In genomic region chr16:37686834-37687233, GRCm38 (mm10) we compare ENCODE assay signal across 15 mouse cellular contexts. TPM values are rescaled to one million over a fixed set of nuclear protein-coding genes. Genes with fewer than 3 reads are reported as not detected.
DNase-seq lines count a peak whose midpoint lies in the region; ATAC-seq and TF ChIP-seq lines count a peak whose summit lies in the region.
"Had no signal": no experiment of that assay in that cellular context is flagged by ENCODE, and none has a peak within 500 bp of the region (broad histone marks: within the 10 kb centered on the region; RNA-seq: fewer than 3 reads in every experiment).

No protein-coding gene starts in this region.

- no peaks in the 10 kb centered on the region for H3K79me2 ChIP-seq in heart, adult 2 months (replicated peaks; ENCODE audit: control insufficient read depth, insufficient read depth, low read length)

- no peaks in the 10 kb centered on the region for H3K9me3 ChIP-seq in heart, embryonic 13.5 days
- H3K9me3 ChIP-seq in ES-Bruce4 (replicated peaks; ENCODE audit: control insufficient read depth, insufficient read depth, low read length, poor library complexity, severe bottlenecking) (no peaks in the 10 kb centered on the region), G1E (replicated peaks) (no peaks in the 10 kb centered on the region)
- H3K9me3 ChIP-seq in limb, embryonic 10.5 days (replicated peaks), result no peaks in the 10 kb centered on the region
- H3K9me3 ChIP-seq in intestine, embryonic 16.5 days (ENCODE audit: control insufficient read depth, low read length), result no peaks in the 10 kb centered on the region
- H3K9me3 ChIP-seq: megakaryocyte, embryonic 14.5 days; neural tube, embryonic 12.5 days had no signal

- no peak for ATAC-seq in heart, embryonic 13.5 days (ENCODE audit: extremely low read depth, insufficient number of reproducible peaks, low FRiP score, low TSS enrichment)
- 0 out of 2 replicates have a peak, but pooled peaks have one; percentile 2 for ATAC-seq in G1E (ENCODE audit: extremely low read depth, insufficient number of reproducible peaks, low FRiP score, poor library complexity, severe bottlenecking)
- ATAC-seq in intestine, embryonic 16.5 days, result no peak

- H3K9ac ChIP-seq in heart, embryonic 13.5 days, result no peak overlapping the region
- no peak overlapping the region for H3K9ac ChIP-seq in heart, adult 2 months (ENCODE audit: low read depth, low read length)
- no peak overlapping the region for H3K9ac ChIP-seq in ES-Bruce4 (ENCODE audit: low read depth, poor library complexity, severe bottlenecking)
- H3K9ac ChIP-seq in intestine, embryonic 16.5 days (ENCODE audit: low read depth, low read length), result no peak overlapping the region
- H3K9ac ChIP-seq: neural tube, embryonic 12.5 days had no signal

- intact Hi-C loops in heart, adult 2 months (cut with DNase I), result loop anchor here (5.0 kb wide), 1 partner anchor 510 kb away; no protein-coding TSS in a partner anchor

- no peaks in the 10 kb centered on the region for H3K27me3 ChIP-seq in heart, embryonic 13.5 days (replicated peaks)
- no peaks in the 10 kb centered on the region for H3K27me3 ChIP-seq in heart, adult 2 months (ENCODE audit: control insufficient read depth, insufficient read depth, low read length)
- H3K27me3 ChIP-seq in ES-Bruce4 (ENCODE audit: control insufficient read depth, insufficient read depth, low read length, poor library complexity, severe bottlenecking) (no peaks in the 10 kb centered on the region), G1E (ENCODE audit: insufficient read depth, low read length) (peaks cover 9% of the 10 kb centered on the region)
- H3K27me3 ChIP-seq in limb, embryonic 10.5 days (ENCODE audit: low read depth, poor library complexity, severe bottlenecking), result no peaks in the 10 kb centered on the region
- H3K27me3 ChIP-seq in intestine, embryonic 16.5 days (replicated peaks; ENCODE audit: control insufficient read depth, insufficient read depth, low read length), result no peaks in the 10 kb centered on the region
- H3K27me3 ChIP-seq: CH12.LX; neural tube, embryonic 12.5 days had no signal

- H3K36me3 ChIP-seq in heart, embryonic 13.5 days, result no peaks in the 10 kb centered on the region
- H3K36me3 ChIP-seq in heart, adult 2 months (ENCODE audit: control insufficient read depth, insufficient read depth, low read length), result no peaks in the 10 kb centered on the region
- H3K36me3 ChIP-seq in ES-Bruce4 (ENCODE audit: control insufficient read depth, insufficient read depth, low read length, poor library complexity, severe bottlenecking), result no peaks in the 10 kb centered on the region
- H3K36me3 ChIP-seq in G1E (replicated peaks), result no peaks in the 10 kb centered on the region
- no peaks in the 10 kb centered on the region for H3K36me3 ChIP-seq in limb, embryonic 10.5 days
- no peaks in the 10 kb centered on the region for H3K36me3 ChIP-seq in intestine, embryonic 16.5 days (ENCODE audit: control insufficient read depth, insufficient read depth, low read length)
- H3K36me3 ChIP-seq: neural tube, embryonic 12.5 days had no signal

- peaks cover 89% of the 10 kb centered on the region for H3K4me1 ChIP-seq in heart, embryonic 13.5 days
- peaks cover 19% of the 10 kb centered on the region for H3K4me1 ChIP-seq in heart, adult 2 months (ENCODE audit: control insufficient read depth, insufficient read depth, low read length)
- H3K4me1 ChIP-seq in ES-Bruce4 (ENCODE audit: control insufficient read depth, insufficient read depth, low read length), result peaks cover 4% of the 10 kb centered on the region
- peaks cover 88% of the 10 kb centered on the region for H3K4me1 ChIP-seq in G1E (ENCODE audit: insufficient read depth, low read depth, low read length)
- H3K4me1 ChIP-seq in limb, embryonic 10.5 days, result peaks cover 48% of the 10 kb centered on the region
- H3K4me1 ChIP-seq in intestine, embryonic 16.5 days (ENCODE audit: control insufficient read depth, insufficient read depth, low read length), result peaks cover 14% of the 10 kb centered on the region; the same call in 1 of the 2 replicates

- TF ChIP-seq CTCF in heart, adult 2 months (IDR thresholded peaks at IDR 0.05), result no peak
- TF ChIP-seq CTCF in ES-Bruce4 (IDR thresholded peaks at IDR 0.05; ENCODE audit: low read depth, low read length), result no peak
- TF ChIP-seq CTCF in G1E (IDR thresholded peaks at IDR 0.05; ENCODE audit: low read depth, low read length), result no peak

- WGBS in heart, embryonic 13.5 days, result 38% methylated on average over 12 of the region's 12 CpGs
- WGBS in heart, adult 2 months, result 60% methylated on average over 12 of the region's 12 CpGs
- WGBS in limb, embryonic 10.5 days, result 87% methylated on average over 12 of the region's 12 CpGs
- WGBS in intestine, embryonic 16.5 days, result 71% methylated on average over 12 of the region's 12 CpGs

- no peak overlapping the region for H3K4me3 ChIP-seq in heart, embryonic 13.5 days
- no peak overlapping the region for H3K4me3 ChIP-seq in heart, adult 2 months
- 0 out of 2 replicates have a peak overlapping the region, but pooled peaks have one; percentile 2 for H3K4me3 ChIP-seq in ES-Bruce4 (ENCODE audit: low read depth, low read length)
- peak overlapping the region; percentile 67 for H3K4me3 ChIP-seq in G1E (ENCODE audit: low read depth, low read length)
- H3K4me3 ChIP-seq in limb, embryonic 10.5 days, result no peak overlapping the region
- H3K4me3 ChIP-seq in intestine, embryonic 16.5 days (ENCODE audit: low read length), result no peak overlapping the region
- H3K4me3 ChIP-seq: megakaryocyte, embryonic 14.5 days; neural tube, embryonic 12.5 days had no signal

- DNase-seq in heart, adult 2 months, result no peak
- DNase-seq in G1E (ENCODE audit: low spot score), result no peak
- no peak for DNase-seq in limb, embryonic 10.5 days (ENCODE audit: low spot score)
- no peak for DNase-seq in spleen, postnatal 10 days (ENCODE audit: low spot score in 2 of 2)
- DNase-seq: adrenal gland, postnatal 25 days; cerebellum, adult 11 months; gastrocnemius, postnatal 10 days; kidney, adult 8-10 months; right cerebral cortex, adult 18-20 months had no signal

- H3K4me2 ChIP-seq in heart, embryonic 13.5 days, result peak overlapping the region; percentile 31; the same call in 1 of the 2 replicates
- H3K4me2 ChIP-seq in intestine, embryonic 16.5 days (ENCODE audit: low read depth, low read length), result no peak overlapping the region
- H3K4me2 ChIP-seq: neural tube, embryonic 12.5 days had no signal

- peak overlapping the region; percentile 81 for H3K27ac ChIP-seq in heart, embryonic 13.5 days (replicated peaks)
- no peak overlapping the region; the same call in 1 of the 2 replicates for H3K27ac ChIP-seq in heart, adult 2 months
- no peak overlapping the region for H3K27ac ChIP-seq in ES-Bruce4 (ENCODE audit: insufficient read depth, low read length)
- peak overlapping the region; percentile 95; the same call in 1 of the 2 replicates for H3K27ac ChIP-seq in limb, embryonic 10.5 days
- no peak overlapping the region for H3K27ac ChIP-seq in intestine, embryonic 16.5 days (ENCODE audit: low read length)
- H3K27ac ChIP-seq: neural tube, embryonic 12.5 days had no signal

- no peak for TF ChIP-seq EP300 in heart, adult 2 months (IDR thresholded peaks at IDR 0.05; ENCODE audit: insufficient read depth, low read depth, low read length)
- TF ChIP-seq EP300 in ES-Bruce4 (IDR thresholded peaks at IDR 0.05; ENCODE audit: insufficient read depth, low read depth, low read length), result no peak

- no peak for TF ChIP-seq POLR2A in heart, adult 2 months (IDR thresholded peaks at IDR 0.05; ENCODE audit: insufficient read depth, low read depth, low read length)
- no peak for TF ChIP-seq POLR2A in ES-Bruce4 (IDR thresholded peaks at IDR 0.05; ENCODE audit: insufficient read depth, low read length)

RNA-seq across cellular contexts. Expression of gene Ndufb4, which starts 32.6 kb away (rescaled TPM):
- 69.4 and 84.7 TPM in 2 replicates for polyA plus RNA-seq in heart, embryonic 13.5 days (2015; fragmentation: Nextera tagmentation; extraction: Ambion mirVana)
- total RNA-seq in heart, adult 2 months (2021), result 100 to 1,000 TPM; 188 to 216 TPM
- polyA plus RNA-seq in heart, adult 2 months (2012; rRNA removed), result 162 and 185 TPM in 2 replicates
- polyA plus RNA-seq in ES-Bruce4 (2011; ENCODE audit: insufficient read depth, insufficient read length, low read depth, missing spikeins) (79.1 and 93.9 TPM in 2 replicates), G1E (2012) (37.1 and 48.3 TPM in 2 replicates)
- total RNA-seq in G1E (2014; fragmentation: Nextera tagmentation) (16.8 and 19.0 TPM in 2 replicates), G1E (2017) (29.3 and 34.9 TPM in 2 replicates)
- polyA plus RNA-seq in limb, embryonic 10.5 days (2016; fragmentation: Nextera tagmentation; extraction: Ambion mirVana), result 40.4 and 46.7 TPM in 2 replicates
- 58.1 and 60.9 TPM in 2 replicates for polyA plus RNA-seq in intestine, embryonic 16.5 days (2015; fragmentation: Nextera tagmentation; extraction: Ambion mirVana)

Comparison
In these comparisons a context has a peak if more than half of its experiments do, and no peak if none do; other contexts are left out.
1. H3K27ac ChIP-seq: peak in heart, embryonic 13.5 days (single experiment) and limb, embryonic 10.5 days (single experiment); none in heart, adult 2 months (single experiment), ES-Bruce4 (single experiment) and intestine, embryonic 16.5 days (single experiment).
2. H3K4me3 ChIP-seq: peak in ES-Bruce4 (single experiment) and G1E (single experiment); none in heart, embryonic 13.5 days (single experiment), heart, adult 2 months (single experiment), limb, embryonic 10.5 days (single experiment) and intestine, embryonic 16.5 days (single experiment).